Mouse (Mus musculus) hindbrain, embryonic 11.5 days (tissue): ENCODE measurements around the gene Poc1a. TPM values are rescaled to one million over a fixed set of nuclear protein-coding genes. Genes with fewer than 3 reads are reported as not detected.

Source experiments
- ATAC-seq: fragments of 200-750 bp; cut with Nextera tagmentation; 2 replicates; pipeline ENCODE4 v1.8.0; 2017; ENCODE audit warnings: mild to moderate bottlenecking, moderate TSS enrichment, moderate library complexity; ENCODE audit not compliant: low FRiP score
- DNase-seq: peaks from one replicate; pipeline ENCODE4 v3.0.0-alpha.2; 2015; ENCODE audit warnings: low spot score
- H3K27ac ChIP-seq: fragments of 300-500 bp; sonication (generic); 2 replicates; pipeline ENCODE4 v1.5.1; 2014; ENCODE audit warnings: mild to moderate bottlenecking, low read depth, low read length
- H3K27me3 ChIP-seq: fragments of 300-500 bp; sonication (generic); 2 replicates; pipeline ENCODE4 v1.6.1; 2014; ENCODE audit warnings: mild to moderate bottlenecking, low read length, moderate library complexity, mixed read lengths; ENCODE audit not compliant: control insufficient read depth, insufficient read depth
- H3K36me3 ChIP-seq: fragments of 300-500 bp; sonication (generic); 2 replicates; pipeline ENCODE4 v1.6.1; 2014; ENCODE audit warnings: mild to moderate bottlenecking, low read length, moderate library complexity, mixed read lengths; ENCODE audit not compliant: control insufficient read depth, insufficient read depth
- H3K4me1 ChIP-seq: fragments of 300-500 bp; sonication (generic); replicated peaks from 2 replicates; pipeline ENCODE4 v1.6.1; 2014; ENCODE audit warnings: low read length, mixed read lengths; ENCODE audit not compliant: control insufficient read depth, insufficient read depth
- H3K4me2 ChIP-seq: fragments of 300-500 bp; sonication (generic); replicated peaks from 2 replicates; pipeline ENCODE4 v1.6.1; 2014; ENCODE audit warnings: mild to moderate bottlenecking, low read depth, low read length
- H3K4me3 ChIP-seq: fragments of 300-500 bp; sonication (generic); 2 replicates; pipeline ENCODE4 v1.5.1; 2014; ENCODE audit warnings: low read depth, low read length
- H3K9ac ChIP-seq: fragments of 300-500 bp; sonication (generic); 2 replicates; pipeline ENCODE4 v1.6.1; 2014; ENCODE audit warnings: low read depth, low read length
- H3K9me3 ChIP-seq: fragments of 300-500 bp; sonication (generic); 2 replicates; pipeline ENCODE4 v1.6.1; 2016; ENCODE audit warnings: low read length; ENCODE audit not compliant: control insufficient read depth
- WGBS: fragments of 180-500 bp; shearing (Covaris S2); extraction: QIAGEN DNeasy Blood & Tissue Kit; methylation state at CpG from one replicate; pipeline ENCODE4 v1.1.7; 2014; 5-methylcytosine and 5-hydroxymethylcytosine counted together
- polyA plus RNA-seq: library from polyadenylated mRNA; unstranded; fragments of >200 nt; fragmentation: Nextera tagmentation; extraction: Ambion mirVana; gene quantifications from 2 replicates; pipeline ENCODE4 v1.2.1, GENCODE M21; 2014

Poc1a gene
- polyA plus RNA-seq, 1 experiment from 2014 or later, result 27.6 TPM

DNA sequence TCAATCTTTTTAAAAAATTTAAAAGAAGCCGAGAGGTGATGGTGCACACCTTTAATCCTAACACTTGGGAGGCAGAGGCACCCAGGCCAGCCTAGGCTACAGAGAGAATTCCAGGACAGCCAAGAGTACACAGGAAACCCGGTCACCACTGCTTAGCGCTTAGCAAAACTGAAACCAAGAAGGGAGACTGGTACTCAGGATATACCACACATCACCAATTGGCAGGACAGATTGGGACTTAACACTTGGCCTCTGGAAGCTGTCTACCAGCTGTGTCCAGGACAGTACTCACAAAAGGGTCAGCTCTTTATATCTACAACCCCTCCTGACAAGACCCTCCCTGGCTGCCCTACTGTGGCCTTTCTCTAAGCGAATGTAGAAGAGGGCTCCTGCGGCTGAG is 86.1 kb downstream of the Poc1a start:
- Histone ChIP-seq H3K4me1 (peaks cover 13% of the 10 kb centered on the region), H3K4me2 (peak overlapping the region; percentile 97), H3K36me3 (no peaks in the 10 kb centered on the region), H3K4me3 (peak overlapping the region; percentile 59), H3K9ac (peak overlapping the region; percentile 57), H3K27me3 (no peaks in the 10 kb centered on the region), H3K9me3 (no peaks in the 10 kb centered on the region), H3K27ac (peak overlapping the region; percentile 94; the same call in 1 of the 2 replicates)
- ATAC-seq (no peak), DNase-seq (no peak)
- 23% methylated on average over 5 of the region's 5 CpGs for WGBS

- Histone ChIP-seq H3K4me3 (peak overlapping the region; percentile 59), H3K4me2 (peak overlapping the region; percentile 97), H3K27ac (peak overlapping the region; percentile 94), H3K27me3 (no peaks in the 10 kb centered on the region), H3K9me3 (no peaks in the 10 kb centered on the region), H3K4me1 (peaks cover 13% of the 10 kb centered on the region), H3K36me3 (no peaks in the 10 kb centered on the region), H3K9ac (peak overlapping the region; percentile 80)
- ATAC-seq, result peak; percentile 92
- DNase-seq, result peak; percentile 97
- WGBS, result under 1% methylated on average over 36 of the region's 36 CpGs
Observed at GRCm38 (mm10) chr9:106367592-106368111, 86.8 kb downstream of the Poc1a start.

GRCm38 (mm10) chr9:106368112-106368717 is 87.4 kb downstream of the Poc1a start, which contains the start of gene Dusp7:
Gene Dusp7 (plus strand): TSS chr9:106368632.
- peak within 1 kb of the TSS; percentile 97 for H3K4me2 ChIP-seq
- H3K4me1 ChIP-seq, result peaks cover 13% of the 10 kb centered on the region
- peak within 1 kb of the TSS; percentile 94 for H3K27ac ChIP-seq
- H3K9me3 ChIP-seq, result no peaks in the 10 kb centered on the region
- H3K27me3 ChIP-seq, result no peaks in the 10 kb centered on the region
- no peaks in the 10 kb centered on the region for H3K36me3 ChIP-seq
- peak within 1 kb of the TSS; percentile 59 for H3K4me3 ChIP-seq
- WGBS, result under 1% methylated on average over 42 of the region's 57 CpGs
- DNase-seq, result peak; percentile 89
- peak; percentile 86 for ATAC-seq
- H3K9ac ChIP-seq, result peak within 1 kb of the TSS; percentile 80

DNA sequence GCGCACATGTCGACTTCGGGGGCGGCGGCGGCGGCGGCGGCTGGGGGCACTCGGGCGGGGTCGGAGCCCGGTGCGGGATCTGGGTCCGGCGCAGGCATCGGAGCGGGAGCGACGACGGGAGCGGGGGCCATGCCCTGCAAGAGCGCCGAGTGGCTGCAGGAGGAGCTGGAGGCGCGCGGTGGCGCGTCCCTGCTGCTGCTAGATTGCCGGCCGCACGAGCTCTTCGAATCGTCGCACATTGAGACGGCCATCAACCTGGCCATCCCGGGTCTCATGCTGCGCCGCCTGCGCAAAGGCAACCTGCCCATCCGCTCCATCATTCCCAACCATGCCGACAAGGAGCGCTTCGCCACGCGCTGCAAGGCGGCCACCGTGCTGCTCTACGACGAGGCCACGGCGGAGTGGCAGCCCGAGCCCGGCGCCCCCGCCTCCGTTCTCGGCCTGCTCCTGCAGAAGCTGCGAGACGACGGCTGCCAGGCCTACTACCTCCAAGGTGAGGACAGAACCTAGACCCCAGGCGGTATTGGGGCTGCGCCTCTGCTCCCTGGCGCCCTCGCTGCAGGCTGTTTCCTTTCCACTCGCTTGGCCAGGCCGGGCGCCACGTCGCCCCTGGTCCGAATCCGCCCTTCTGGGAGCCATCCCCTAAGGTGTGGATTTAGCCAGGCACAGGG is 88.1 kb downstream of the Poc1a start:
- Histone ChIP-seq H3K9ac (peak overlapping the region; percentile 80), H3K4me1 (peaks cover 13% of the 10 kb centered on the region)

GRCm38 (mm10) chr9:106369801-106370485 is 89.1 kb downstream of the Poc1a start:
- Histone ChIP-seq H3K36me3 (peaks cover 4% of the 10 kb centered on the region; the same call in 1 of the 2 replicates), H3K27ac (peak overlapping the region; percentile 94), H3K9me3 (no peaks in the 10 kb centered on the region), H3K4me2 (peak overlapping the region; percentile 97), H3K4me3 (peak overlapping the region; percentile 59), H3K4me1 (peaks cover 13% of the 10 kb centered on the region), H3K9ac (peak overlapping the region; percentile 80), H3K27me3 (no peaks in the 10 kb centered on the region)
- peak; percentile 37 for DNase-seq
- 9% methylated on average over 11 of the region's 11 CpGs for WGBS
- ATAC-seq, result no peak

More for the DNA sequence above, 88.1 kb downstream of the Poc1a start:
- Histone ChIP-seq H3K9me3 (no peaks in the 10 kb centered on the region), H3K4me3 (peak overlapping the region; percentile 59), H3K36me3 (peaks cover 2% of the 10 kb centered on the region; the same call in 1 of the 2 replicates), H3K27ac (peak overlapping the region; percentile 94), H3K4me2 (peak overlapping the region; percentile 97), H3K27me3 (no peaks in the 10 kb centered on the region)
- peak; percentile 21 for ATAC-seq
- DNase-seq, result peak; percentile 80
- WGBS, result under 1% methylated on average over 53 of the region's 72 CpGs

DNA sequence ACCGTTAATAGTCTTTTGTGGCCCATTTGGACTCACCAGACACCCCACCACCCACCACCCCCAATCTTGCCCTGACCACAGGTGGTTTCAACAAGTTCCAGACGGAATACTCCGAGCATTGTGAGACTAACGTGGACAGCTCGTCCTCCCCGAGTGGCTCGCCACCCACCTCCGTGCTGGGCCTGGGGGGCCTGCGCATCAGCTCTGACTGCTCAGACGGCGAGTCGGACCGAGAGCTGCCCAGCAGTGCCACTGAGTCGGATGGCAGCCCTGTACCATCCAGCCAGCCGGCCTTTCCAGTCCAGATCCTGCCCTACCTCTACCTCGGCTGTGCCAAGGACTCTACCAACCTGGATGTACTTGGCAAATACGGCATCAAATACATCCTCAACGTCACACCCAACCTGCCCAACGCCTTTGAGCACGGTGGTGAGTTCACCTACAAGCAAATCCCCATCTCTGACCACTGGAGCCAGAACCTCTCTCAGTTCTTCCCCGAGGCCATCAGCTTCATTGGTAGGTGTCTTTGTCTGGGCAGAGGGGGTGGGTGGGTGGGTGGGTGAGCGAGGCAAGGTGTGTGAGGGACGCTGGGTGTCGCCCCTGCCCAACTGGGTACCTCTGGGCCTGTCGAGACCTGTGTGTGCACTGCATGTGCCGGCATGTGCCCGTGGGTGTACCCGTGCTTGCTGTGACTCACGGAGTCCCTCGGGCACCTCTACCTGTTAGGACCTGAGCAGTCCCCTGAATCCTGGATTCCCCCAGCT is 89.9 kb downstream of the Poc1a start:
- ATAC-seq, result no peak
- no peak overlapping the region for H3K27ac ChIP-seq
- 83% methylated on average over 30 of the region's 30 CpGs for WGBS
- H3K36me3 ChIP-seq, result peaks cover 4% of the 10 kb centered on the region; the same call in 1 of the 2 replicates
- H3K27me3 ChIP-seq, result no peaks in the 10 kb centered on the region
- peaks cover 13% of the 10 kb centered on the region for H3K4me1 ChIP-seq
- no peaks in the 10 kb centered on the region for H3K9me3 ChIP-seq
- H3K9ac ChIP-seq, result no peak overlapping the region
- DNase-seq, result no peak
- H3K4me2 ChIP-seq, result peak overlapping the region; percentile 97
- peak overlapping the region; percentile 59 for H3K4me3 ChIP-seq

GRCm38 (mm10) chr9:106371384-106371671 is 90.5 kb downstream of the Poc1a start:
- ATAC-seq, result no peak
- no peak for DNase-seq
- Histone ChIP-seq H3K4me1 (peaks cover 13% of the 10 kb centered on the region), H3K27ac (no peak overlapping the region), H3K27me3 (no peaks in the 10 kb centered on the region), H3K36me3 (peaks cover 4% of the 10 kb centered on the region; the same call in 1 of the 2 replicates), H3K9ac (no peak overlapping the region), H3K4me2 (peak overlapping the region; percentile 30; the same call in 1 of the 2 replicates), H3K9me3 (no peaks in the 10 kb centered on the region), H3K4me3 (no peak overlapping the region)
- WGBS, result 61% methylated on average over 6 of the region's 6 CpGs

GRCm38 (mm10) chr9:106371776-106372175 is 90.9 kb downstream of the Poc1a start:
- H3K9ac ChIP-seq, result no peak overlapping the region
- no peaks in the 10 kb centered on the region for H3K27me3 ChIP-seq
- H3K4me1 ChIP-seq, result peaks cover 13% of the 10 kb centered on the region
- ATAC-seq (no peak), DNase-seq (no peak)
- peaks cover 4% of the 10 kb centered on the region; the same call in 1 of the 2 replicates for H3K36me3 ChIP-seq
- no peak overlapping the region for H3K4me3 ChIP-seq
- H3K9me3 ChIP-seq, result no peaks in the 10 kb centered on the region
- no peak overlapping the region for H3K27ac ChIP-seq
- peak overlapping the region; percentile 30; the same call in 1 of the 2 replicates for H3K4me2 ChIP-seq
- WGBS, result 30% methylated on average over 6 of the region's 6 CpGs
